Mouse (Mus musculus) heart, embryonic 12.5 days (tissue): Measurements from ENCODE around the gene Zfp512. TPM values are rescaled to one million over a fixed set of nuclear protein-coding genes. Genes with fewer than 3 reads are reported as not detected.
"Not testable (repeated sequence)": the region's sequence is repeated elsewhere in the genome, so short reads cannot be mapped to it uniquely, and the experiment has no call there.

ENCODE experiments used
- ATAC-seq: fragments of 200-750 bp; cut with Nextera tagmentation; 2 replicates; pipeline ENCODE4 v1.8.0; 2017; ENCODE audit warnings: moderate TSS enrichment, moderate library complexity; ENCODE audit not compliant: insufficient number of reproducible peaks, low FRiP score
- H3K27ac ChIP-seq: fragments of 300-500 bp; sonication (generic); 2 replicates; pipeline ENCODE4 v1.5.1; 2016; ENCODE audit warnings: mild to moderate bottlenecking, moderate library complexity; ENCODE audit not compliant: poor library complexity, severe bottlenecking
- H3K27me3 ChIP-seq: fragments of 300-500 bp; sonication (generic); replicated peaks from 2 replicates; pipeline ENCODE4 v1.6.1; 2016; ENCODE audit warnings: mild to moderate bottlenecking, moderate library complexity
- H3K36me3 ChIP-seq: fragments of 300-500 bp; sonication (generic); 2 replicates; pipeline ENCODE4 v1.6.1; 2016; ENCODE audit warnings: mild to moderate bottlenecking, moderate library complexity
- H3K4me1 ChIP-seq: fragments of 300-500 bp; sonication (generic); replicated peaks from 2 replicates; pipeline ENCODE4 v1.6.1; 2016; ENCODE audit warnings: mild to moderate bottlenecking
- H3K4me2 ChIP-seq: fragments of 300-500 bp; sonication (generic); 2 replicates; pipeline ENCODE4 v1.6.1; 2016; ENCODE audit warnings: mild to moderate bottlenecking, moderate library complexity
- H3K4me3 ChIP-seq: fragments of 300-500 bp; sonication (generic); 2 replicates; pipeline ENCODE4 v1.5.1; 2016; ENCODE audit warnings: mild to moderate bottlenecking
- H3K9ac ChIP-seq: fragments of 300-500 bp; sonication (generic); 2 replicates; pipeline ENCODE4 v1.6.1; 2016; ENCODE audit warnings: mild to moderate bottlenecking, moderate library complexity
- H3K9me3 ChIP-seq: fragments of 300-500 bp; sonication (generic); replicated peaks from 2 replicates; pipeline ENCODE4 v1.6.1; 2016; ENCODE audit warnings: mild to moderate bottlenecking, moderate library complexity
- WGBS: fragments of 180-500 bp; shearing (Covaris S2); methylation state at CpG from one replicate; pipeline ENCODE4 v1.1.7; 2016; 5-methylcytosine and 5-hydroxymethylcytosine counted together
- polyA plus RNA-seq: library from polyadenylated mRNA; unstranded; fragments of >200 nt; fragmentation: Nextera tagmentation; extraction: Ambion mirVana; gene quantifications from 2 replicates; pipeline ENCODE4 v1.2.1, GENCODE M21; 2016

The Zfp512 gene
- polyA plus RNA-seq, result 38.8 and 40.2 TPM in 2 replicates

- ATAC-seq, result peak; percentile 97
- H3K4me1 ChIP-seq, result peaks cover 11% of the 10 kb centered on the region
- 7% methylated on average over 23 of the region's 23 CpGs for WGBS
- no peaks in the 10 kb centered on the region for H3K9me3 ChIP-seq
- H3K27me3 ChIP-seq, result no peaks in the 10 kb centered on the region
- H3K4me2 ChIP-seq, result peak within 1 kb of the TSS; percentile 96
- peak within 1 kb of the TSS; percentile 86 for H3K9ac ChIP-seq
- no peak within 1 kb of the TSS for H3K27ac ChIP-seq
- H3K36me3 ChIP-seq, result no peaks in the 10 kb centered on the region
- peak within 1 kb of the TSS; percentile 61 for H3K4me3 ChIP-seq
Observed at GRCm38 (mm10) chr5:31451878-31452561, at the start of gene Zfp512. Gene Zfp512, plus strand, starts transcription at chr5:31452431.

- not testable (repeated sequence) for H3K9ac ChIP-seq, H3K4me3 ChIP-seq, H3K27me3 ChIP-seq, H3K4me2 ChIP-seq, H3K27ac ChIP-seq, ATAC-seq, H3K36me3 ChIP-seq, H3K4me1 ChIP-seq, H3K9me3 ChIP-seq
- 86% methylated on average over 9 of the region's 9 CpGs for WGBS
Observed at GRCm38 (mm10) chr5:31434727-31435126, 17.5 kb upstream of the Zfp512 start.

- no peak for ATAC-seq
- H3K9ac ChIP-seq, result no peak overlapping the region
- H3K36me3 ChIP-seq, result no peaks in the 10 kb centered on the region
- H3K27me3 ChIP-seq, result no peaks in the 10 kb centered on the region
- peaks cover 11% of the 10 kb centered on the region for H3K4me1 ChIP-seq
- no peaks in the 10 kb centered on the region for H3K9me3 ChIP-seq
- WGBS, result 73% methylated on average over 2 of the region's 2 CpGs
- no peak overlapping the region for H3K4me2 ChIP-seq
- no peak overlapping the region for H3K4me3 ChIP-seq
- no peak overlapping the region for H3K27ac ChIP-seq
Observed at GRCm38 (mm10) chr5:31451336-31451735, 895 bp upstream of the Zfp512 start.

- Histone ChIP-seq H3K27ac (no peak overlapping the region), H3K36me3 (no peaks in the 10 kb centered on the region), H3K27me3 (no peaks in the 10 kb centered on the region), H3K4me2 (peak overlapping the region; percentile 48), H3K4me3 (peak overlapping the region; percentile 61), H3K4me1 (peaks cover 11% of the 10 kb centered on the region), H3K9me3 (no peaks in the 10 kb centered on the region), H3K9ac (peak overlapping the region; percentile 52)
- no peak for ATAC-seq
- under 1% methylated on average over 11 of the region's 11 CpGs for WGBS
Observed at GRCm38 (mm10) chr5:31452562-31452878, 289 bp downstream of the Zfp512 start.

GRCm38 (mm10) chr5:31452886-31453410, 717 bp downstream of the Zfp512 start:
- 11% methylated on average over 7 of the region's 7 CpGs for WGBS
- ATAC-seq, result no peak
- no peak overlapping the region for H3K27ac ChIP-seq
- no peaks in the 10 kb centered on the region for H3K9me3 ChIP-seq
- H3K4me2 ChIP-seq, result peak overlapping the region; percentile 96
- H3K27me3 ChIP-seq, result no peaks in the 10 kb centered on the region
- no peaks in the 10 kb centered on the region for H3K36me3 ChIP-seq
- H3K4me3 ChIP-seq, result peak overlapping the region; percentile 61
- H3K4me1 ChIP-seq, result peaks cover 11% of the 10 kb centered on the region
- peak overlapping the region; percentile 86 for H3K9ac ChIP-seq

- WGBS, result 87% methylated on average over 3 of the region's 3 CpGs
- ATAC-seq, result no peak
Observed at GRCm38 (mm10) chr5:31467798-31468197, 15.6 kb downstream of the Zfp512 start.

GRCm38 (mm10) chr5:31469711-31470110, 17.5 kb downstream of the Zfp512 start:
- 86% methylated on average over 6 of the region's 6 CpGs for WGBS

More at GRCm38 (mm10) chr5:31467798-31468197, 15.6 kb downstream of the Zfp512 start:
- no peaks in the 10 kb centered on the region for H3K27me3 ChIP-seq
- H3K4me2 ChIP-seq, result no peak overlapping the region
- peaks cover 71% of the 10 kb centered on the region for H3K36me3 ChIP-seq
- H3K9ac ChIP-seq, result no peak overlapping the region
- H3K9me3 ChIP-seq, result no peaks in the 10 kb centered on the region
- H3K4me1 ChIP-seq, result no peaks in the 10 kb centered on the region
- no peak overlapping the region for H3K4me3 ChIP-seq
- no peak overlapping the region for H3K27ac ChIP-seq

GRCm38 (mm10) chr5:31470334-31470733, 18.1 kb downstream of the Zfp512 start:
- H3K36me3 ChIP-seq, result peaks cover 91% of the 10 kb centered on the region
- H3K4me3 ChIP-seq, result no peak overlapping the region
- no peak overlapping the region for H3K4me2 ChIP-seq
- H3K27ac ChIP-seq, result no peak overlapping the region
- no peak for ATAC-seq
- H3K9me3 ChIP-seq, result no peaks in the 10 kb centered on the region
- 71% methylated on average over 7 of the region's 7 CpGs for WGBS
- no peak overlapping the region for H3K9ac ChIP-seq
- H3K4me1 ChIP-seq, result no peaks in the 10 kb centered on the region
- no peaks in the 10 kb centered on the region for H3K27me3 ChIP-seq

More at GRCm38 (mm10) chr5:31469711-31470110, 17.5 kb downstream of the Zfp512 start:
- no peaks in the 10 kb centered on the region for H3K27me3 ChIP-seq
- H3K9me3 ChIP-seq, result no peaks in the 10 kb centered on the region
- no peak for ATAC-seq
- H3K4me3 ChIP-seq, result no peak overlapping the region
- no peaks in the 10 kb centered on the region for H3K4me1 ChIP-seq
- H3K27ac ChIP-seq, result no peak overlapping the region
- no peak overlapping the region for H3K9ac ChIP-seq
- H3K36me3 ChIP-seq, result peaks cover 91% of the 10 kb centered on the region
- no peak overlapping the region for H3K4me2 ChIP-seq

- peaks cover 75% of the 10 kb centered on the region for H3K36me3 ChIP-seq
- no peaks in the 10 kb centered on the region for H3K27me3 ChIP-seq
- no peak overlapping the region for H3K4me2 ChIP-seq
- no peak overlapping the region for H3K4me3 ChIP-seq
- no peaks in the 10 kb centered on the region for H3K9me3 ChIP-seq
- no peak overlapping the region for H3K9ac ChIP-seq
- H3K27ac ChIP-seq, result no peak overlapping the region
- 88% methylated on average over 4 of the region's 4 CpGs for WGBS
- no peak for ATAC-seq
- no peaks in the 10 kb centered on the region for H3K4me1 ChIP-seq
Observed at GRCm38 (mm10) chr5:31480536-31480935, 28.3 kb downstream of the Zfp512 start.

- H3K27ac ChIP-seq, result no peak within 1 kb of the TSS
- no peaks in the 10 kb centered on the region for H3K27me3 ChIP-seq
- H3K4me3 ChIP-seq, result no peak within 1 kb of the TSS
- H3K9ac ChIP-seq, result no peak within 1 kb of the TSS
- no peaks in the 10 kb centered on the region for H3K9me3 ChIP-seq
- H3K4me2 ChIP-seq, result no peak within 1 kb of the TSS
- 90% methylated on average over 3 of the region's 3 CpGs for WGBS
- ATAC-seq, result no peak
- peaks cover 30% of the 10 kb centered on the region for H3K36me3 ChIP-seq
- no peaks in the 10 kb centered on the region for H3K4me1 ChIP-seq
Observed at GRCm38 (mm10) chr5:31485440-31485839, 33.2 kb downstream of the Zfp512 start, which contains the start of gene 4930548H24Rik. Gene 4930548H24Rik, plus strand, starts transcription at chr5:31485740.

GRCm38 (mm10) chr5:31487889-31488288, 35.7 kb downstream of the Zfp512 start:
- Histone ChIP-seq H3K4me3 (no peak overlapping the region), H3K36me3 (peaks cover 9% of the 10 kb centered on the region; the same call in 1 of the 2 replicates), H3K4me1 (no peaks in the 10 kb centered on the region), H3K27me3 (no peaks in the 10 kb centered on the region), H3K4me2 (no peak overlapping the region), H3K9me3 (peaks cover 4% of the 10 kb centered on the region; the same call in 1 of the 2 replicates), H3K27ac (no peak overlapping the region), H3K9ac (no peak overlapping the region)
- no peak for ATAC-seq
- 93% methylated on average over 3 of the region's 3 CpGs for WGBS
